Mouse (Mus musculus) right cerebral cortex, adult 2 months (tissue): ENCODE measurements around the gene Plppr1.
A peak's percentile ranks its signal among the peaks of the same experiment; 100 is the strongest.

ENCODE experiments used
- DNase-seq, 2 experiments: peaks; one replicate each; pipeline ENCODE4 v3.0.0; 2021 to 2022; ENCODE audit warnings: low spot score in 2 of 2

Gene Plppr1

GRCm38 (mm10) chr4:49059021-49059401 is at the start of gene Plppr1:
Plppr1 (plus strand) TSS chr4:49059273.
- DNase-seq = peak; percentile 46 to 56

- DNase-seq = no peak
Observed at GRCm38 (mm10) chr4:49016701-49017100, 42.4 kb upstream of the Plppr1 start.

GRCm38 (mm10) chr4:49023221-49023620 is 35.9 kb upstream of the Plppr1 start:
- no peak for DNase-seq

- no peak for DNase-seq
Observed at GRCm38 (mm10) chr4:49038311-49038710, 20.8 kb upstream of the Plppr1 start.

GRCm38 (mm10) chr4:49039854-49040253 is 19.2 kb upstream of the Plppr1 start:
- DNase-seq = no peak

- no peak for DNase-seq
Observed at GRCm38 (mm10) chr4:49041655-49042054, 17.4 kb upstream of the Plppr1 start.

GRCm38 (mm10) chr4:49050628-49051027 is 8.4 kb upstream of the Plppr1 start:
- DNase-seq = no peak

GRCm38 (mm10) chr4:49057916-49058315 is 1.2 kb upstream of the Plppr1 start:
- no peak for DNase-seq

GRCm38 (mm10) chr4:49058557-49058956 is 516 bp upstream of the Plppr1 start:
- no peak for DNase-seq

- DNase-seq = peak; percentile 48 to 63
Observed at GRCm38 (mm10) chr4:49059402-49060381, 619 bp downstream of the Plppr1 start.

- DNase-seq = no peak
Observed at GRCm38 (mm10) chr4:49069471-49069870, 10.4 kb downstream of the Plppr1 start.

GRCm38 (mm10) chr4:49072886-49073285 is 13.8 kb downstream of the Plppr1 start:
- DNase-seq = peak; percentile 64 to 70

- no peak for DNase-seq
Observed at GRCm38 (mm10) chr4:49075881-49076280, 16.8 kb downstream of the Plppr1 start.

GRCm38 (mm10) chr4:49079399-49079798 is 20.3 kb downstream of the Plppr1 start:
- DNase-seq = no peak

GRCm38 (mm10) chr4:49088205-49088604 is 29.1 kb downstream of the Plppr1 start:
- DNase-seq = no peak

GRCm38 (mm10) chr4:49090461-49090860 is 31.4 kb downstream of the Plppr1 start:
- DNase-seq = no peak

GRCm38 (mm10) chr4:49099448-49099847 is 40.4 kb downstream of the Plppr1 start:
- DNase-seq = no peak

- DNase-seq = no peak
Observed at GRCm38 (mm10) chr4:49101934-49102768, 43.1 kb downstream of the Plppr1 start.

GRCm38 (mm10) chr4:49102769-49103193 is 43.7 kb downstream of the Plppr1 start:
- no peak for DNase-seq

- DNase-seq = no peak
Observed at GRCm38 (mm10) chr4:49104860-49105259, 45.8 kb downstream of the Plppr1 start.

- no peak for DNase-seq
Observed at GRCm38 (mm10) chr4:49107895-49108294, 48.8 kb downstream of the Plppr1 start.

- DNase-seq = peak; percentile 28 to 43
Observed at GRCm38 (mm10) chr4:49108371-49108770, 49.3 kb downstream of the Plppr1 start.
